Mouse (Mus musculus) embryonic facial prominence, embryonic 13.5 days (tissue): ENCODE results near the gene Mrpl51. TPM values are rescaled to one million over a fixed set of nuclear protein-coding genes. Genes with fewer than 3 reads are reported as not detected.
"Not testable (repeated sequence)": the region's sequence is repeated elsewhere in the genome, so short reads cannot be mapped to it uniquely, and the experiment has no call there.

Experiments
- ATAC-seq: fragments of 200-750 bp; cut with Nextera tagmentation; 2 replicates; pipeline ENCODE4 v1.8.0; 2017; ENCODE audit warnings: low read depth; ENCODE audit not compliant: insufficient number of reproducible peaks, insufficient read depth, low FRiP score, low TSS enrichment
- H3K27ac ChIP-seq: fragments of 300-500 bp; sonication (generic); 2 replicates; pipeline ENCODE4 v1.5.1; 2015; ENCODE audit warnings: moderate library complexity, mild to moderate bottlenecking, inconsistent platforms
- H3K27me3 ChIP-seq: fragments of 300-500 bp; sonication (generic); 2 replicates; pipeline ENCODE4 v1.6.1; 2015; ENCODE audit warnings: mild to moderate bottlenecking, inconsistent platforms
- H3K36me3 ChIP-seq: fragments of 300-500 bp; sonication (generic); 2 replicates; pipeline ENCODE4 v1.6.1; 2015; ENCODE audit warnings: mild to moderate bottlenecking, inconsistent platforms
- H3K4me1 ChIP-seq: fragments of 300-500 bp; sonication (generic); 2 replicates; pipeline ENCODE4 v1.6.1; 2015; ENCODE audit warnings: inconsistent platforms
- H3K4me2 ChIP-seq: fragments of 300-500 bp; sonication (generic); 2 replicates; pipeline ENCODE4 v1.6.1; 2015; ENCODE audit warnings: moderate library complexity, mild to moderate bottlenecking, inconsistent platforms
- H3K4me3 ChIP-seq: fragments of 300-500 bp; sonication (generic); 2 replicates; pipeline ENCODE4 v1.5.1; 2015; ENCODE audit warnings: mild to moderate bottlenecking, inconsistent platforms
- H3K9ac ChIP-seq: fragments of 300-500 bp; sonication (generic); 2 replicates; pipeline ENCODE4 v1.6.1; 2015; ENCODE audit warnings: mild to moderate bottlenecking, inconsistent platforms
- H3K9me3 ChIP-seq: fragments of 300-500 bp; sonication (generic); 2 replicates; pipeline ENCODE4 v1.6.1; 2016; ENCODE audit warnings: inconsistent platforms
- WGBS: fragments of 180-500 bp; shearing (Covaris S2); methylation state at CpG from one replicate; pipeline ENCODE4 v1.1.7; 2015; ENCODE audit warnings: mixed read lengths; 5-methylcytosine and 5-hydroxymethylcytosine counted together
- polyA plus RNA-seq: library from polyadenylated mRNA; unstranded; fragments of >200 nt; fragmentation: Nextera tagmentation; extraction: Ambion mirVana; gene quantifications from 2 replicates; pipeline ENCODE4 v1.2.1, GENCODE M21; 2015

Gene Mrpl51
- polyA plus RNA-seq, 1 experiment from 2014 or later, result 218 TPM

DNA sequence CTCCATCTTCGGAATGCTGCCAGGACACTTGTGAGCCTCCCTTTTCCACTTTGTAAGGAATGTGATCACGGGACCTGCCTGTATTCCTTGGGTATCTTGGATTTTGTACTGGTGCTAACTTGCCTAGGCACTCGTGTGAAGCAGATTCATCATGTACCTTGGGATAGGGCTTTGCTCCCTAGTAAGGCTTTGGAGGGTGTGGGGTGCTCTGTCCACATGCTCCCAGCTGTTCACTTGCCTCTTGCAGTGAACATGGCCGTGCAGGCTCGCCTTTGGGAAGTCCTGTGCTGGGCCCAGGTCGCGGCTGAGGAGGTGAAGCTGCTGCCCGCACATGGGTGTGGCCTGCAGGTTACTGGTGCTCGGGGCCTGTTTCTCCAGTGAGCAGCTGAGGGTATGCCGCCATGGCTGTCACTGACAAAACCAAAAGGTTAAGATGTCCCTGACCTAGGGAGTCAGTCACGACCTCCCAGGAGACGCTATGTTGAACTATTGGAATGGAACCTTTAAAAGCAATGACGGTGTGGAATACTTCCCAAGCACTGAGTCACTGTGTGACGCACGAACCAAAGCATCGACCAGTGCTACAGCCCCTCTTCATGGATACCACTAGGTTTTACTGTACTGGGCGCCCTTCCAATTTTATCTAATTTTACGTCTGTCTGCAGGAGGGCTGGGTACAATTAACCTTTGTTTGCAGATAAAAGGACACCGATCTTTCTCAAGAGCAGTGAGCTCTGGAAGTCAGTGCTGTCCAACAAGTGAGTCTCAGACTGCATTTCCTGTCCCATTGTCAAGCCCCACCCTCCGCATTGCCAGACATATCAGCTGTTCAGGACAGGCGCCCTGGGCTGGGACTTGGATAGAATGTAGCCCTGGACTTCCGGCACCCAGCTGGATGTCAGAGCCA, 30.5 kb upstream of the Mrpl51 start:
- H3K9ac ChIP-seq, result 0 out of 2 replicates have a peak overlapping the region, but pooled peaks have one; percentile 44

DNA sequence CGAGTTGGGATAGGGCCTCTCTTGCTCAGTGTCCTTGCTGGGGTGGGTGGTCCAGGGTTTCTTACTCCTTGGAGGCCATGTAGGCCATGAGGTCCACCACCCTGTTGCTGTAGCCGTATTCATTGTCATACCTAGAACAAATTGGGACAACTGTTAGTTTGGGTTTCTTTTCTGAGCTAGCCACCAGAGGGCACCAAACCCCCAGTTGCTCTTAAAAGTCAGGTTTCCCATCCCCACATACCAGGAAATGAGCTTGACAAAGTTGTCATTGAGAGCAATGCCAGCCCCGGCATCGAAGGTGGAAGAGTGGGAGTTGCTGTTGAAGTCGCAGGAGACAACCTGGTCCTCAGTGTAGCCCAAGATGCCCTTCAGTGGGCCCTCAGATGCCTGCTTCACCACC, 29.6 kb upstream of the Mrpl51 start:
- ATAC-seq, H3K4me2 ChIP-seq, H3K9me3 ChIP-seq, H3K27me3 ChIP-seq, H3K9ac ChIP-seq, H3K4me3 ChIP-seq, H3K27ac ChIP-seq: not testable (repeated sequence)
- peaks cover 59% of the 10 kb centered on the region for H3K36me3 ChIP-seq
- H3K4me1 ChIP-seq, result peaks cover 41% of the 10 kb centered on the region
- WGBS, result 7% methylated on average over 4 of the region's 5 CpGs

More for the DNA sequence above, 30.5 kb upstream of the Mrpl51 start:
- no peak overlapping the region for H3K4me2 ChIP-seq
- H3K36me3 ChIP-seq, result peaks cover 59% of the 10 kb centered on the region
- H3K9me3 ChIP-seq, result no peaks in the 10 kb centered on the region
- ATAC-seq, result no peak
- peak overlapping the region; percentile 69 for H3K27ac ChIP-seq
- peaks cover 33% of the 10 kb centered on the region for H3K4me1 ChIP-seq
- H3K27me3 ChIP-seq, result no peaks in the 10 kb centered on the region
- 16% methylated on average over 22 of the region's 22 CpGs for WGBS
- peak overlapping the region; percentile 3; the same call in 1 of the 2 replicates for H3K4me3 ChIP-seq

DNA sequence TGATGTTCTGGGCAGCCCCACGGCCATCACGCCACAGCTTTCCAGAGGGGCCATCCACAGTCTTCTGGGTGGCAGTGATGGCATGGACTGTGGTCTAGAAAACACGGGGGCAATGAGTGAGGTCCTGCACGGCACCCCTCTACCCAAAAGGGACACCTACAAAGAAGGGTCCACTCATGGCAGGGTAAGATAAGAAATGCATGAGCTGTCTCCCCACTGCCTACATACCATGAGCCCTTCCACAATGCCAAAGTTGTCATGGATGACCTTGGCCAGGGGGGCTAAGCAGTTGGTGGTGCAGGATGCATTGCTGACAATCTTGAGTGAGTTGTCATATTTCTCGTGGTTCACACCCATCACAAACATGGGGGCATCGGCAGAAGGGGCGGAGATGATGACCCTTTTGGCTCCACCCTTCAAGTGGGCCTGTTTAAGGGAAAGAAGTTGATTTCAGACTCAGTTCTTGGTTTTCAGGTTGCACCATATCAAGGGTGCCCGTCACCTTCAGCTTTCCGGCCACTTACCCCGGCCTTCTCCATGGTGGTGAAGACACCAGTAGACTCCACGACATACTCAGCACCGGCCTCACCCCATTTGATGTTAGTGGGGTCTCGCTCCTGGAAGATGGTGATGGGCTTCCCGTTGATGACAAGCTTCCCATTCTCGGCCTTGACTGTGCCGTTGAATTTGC, 28.8 kb upstream of the Mrpl51 start:
- not testable (repeated sequence) for ATAC-seq, H3K9ac ChIP-seq, H3K4me3 ChIP-seq, H3K9me3 ChIP-seq, H3K27ac ChIP-seq, H3K27me3 ChIP-seq
- 69% methylated on average over 13 of the region's 16 CpGs for WGBS
- H3K4me2 ChIP-seq, result 0 out of 2 replicates have a peak overlapping the region, but pooled peaks have one; percentile 5
- H3K36me3 ChIP-seq, result peaks cover 63% of the 10 kb centered on the region
- H3K4me1 ChIP-seq, result peaks cover 49% of the 10 kb centered on the region

DNA sequence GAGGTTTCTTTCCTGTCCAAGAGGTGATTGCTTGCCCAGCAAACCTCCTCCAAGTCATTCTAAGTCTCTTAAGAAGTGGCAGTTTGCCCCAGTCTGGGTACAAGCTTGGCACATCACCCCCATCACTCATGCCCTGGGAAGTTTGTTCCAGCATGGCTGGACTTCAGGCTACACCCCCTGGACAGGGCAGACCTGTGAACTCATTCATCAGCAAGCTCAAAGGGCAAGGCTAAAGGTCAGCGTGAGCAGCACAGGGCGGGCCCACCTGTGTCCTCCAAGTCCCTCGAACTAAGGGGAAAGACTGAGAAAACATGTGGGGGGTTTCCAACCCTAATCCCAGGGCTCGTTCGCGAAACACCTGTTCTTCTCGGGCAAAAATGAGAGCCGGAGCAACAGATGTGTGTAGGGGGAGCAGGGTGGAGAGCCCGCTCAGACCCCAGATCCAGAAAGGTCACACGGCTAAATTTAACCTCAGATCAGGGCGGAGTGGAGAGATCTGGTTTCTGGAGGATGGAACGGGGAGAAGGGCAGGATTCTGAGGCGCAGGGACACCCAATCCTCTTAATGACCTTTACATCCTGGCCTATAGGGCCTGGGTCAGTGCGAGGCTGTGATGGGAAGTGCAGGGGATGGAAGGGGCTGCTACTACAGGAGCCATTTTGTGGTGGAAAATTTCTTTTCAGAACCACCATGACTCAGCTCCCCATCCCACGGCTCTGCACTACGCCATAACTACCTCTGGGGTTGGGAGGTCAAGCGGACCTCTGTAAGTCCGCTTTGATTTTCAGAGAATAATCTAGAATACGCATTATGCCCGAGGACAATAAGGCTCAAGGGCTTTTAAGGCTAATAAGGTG, 27.6 kb upstream of the Mrpl51 start:
- 2% methylated on average over 20 of the region's 20 CpGs for WGBS
- ATAC-seq, result no peak
- peaks cover 53% of the 10 kb centered on the region for H3K4me1 ChIP-seq

DNA sequence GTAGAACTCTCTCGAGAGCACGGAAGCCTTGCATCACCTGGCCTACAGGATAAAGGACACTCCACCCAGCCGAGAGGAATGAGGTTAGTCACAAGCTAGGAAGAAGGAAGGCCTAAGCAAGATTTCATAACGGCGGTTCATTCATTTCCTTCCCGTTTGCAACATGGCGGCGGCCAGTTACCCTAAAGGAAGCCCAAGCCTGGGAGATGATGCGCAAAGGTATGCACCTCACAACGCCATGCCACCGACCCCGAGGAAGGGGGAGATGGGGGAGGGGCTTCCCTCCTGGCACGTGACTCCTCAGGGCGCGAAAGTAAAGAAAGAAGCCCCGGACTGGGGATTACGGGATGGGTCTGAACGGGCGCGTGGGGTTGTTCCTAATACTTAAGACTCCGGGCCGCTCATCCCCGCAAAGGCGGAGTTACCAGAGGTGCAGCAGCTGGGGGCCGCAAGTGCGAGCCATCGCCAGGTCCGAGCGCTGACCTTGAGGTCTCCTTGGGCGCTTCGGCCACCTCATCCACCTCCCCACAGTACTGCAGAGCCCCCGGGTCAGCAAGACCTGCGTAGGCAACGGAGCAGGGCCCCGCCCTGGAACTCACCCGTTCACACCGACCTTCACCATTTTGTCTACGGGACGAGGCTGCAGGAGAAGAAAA, 26.8 kb upstream of the Mrpl51 start:
- 0% methylated on average over 39 of the region's 39 CpGs for WGBS
- H3K4me2 ChIP-seq, result peak overlapping the region; percentile 96
- H3K27ac ChIP-seq, result peak overlapping the region; percentile 93
- H3K27me3 ChIP-seq, result no peaks in the 10 kb centered on the region
- peaks cover 66% of the 10 kb centered on the region for H3K36me3 ChIP-seq
- peaks cover 53% of the 10 kb centered on the region for H3K4me1 ChIP-seq
- H3K9me3 ChIP-seq, result no peaks in the 10 kb centered on the region
- H3K4me3 ChIP-seq, result peak overlapping the region; percentile 96
- ATAC-seq, result no peak; the same call in 1 of the 2 replicates
- H3K9ac ChIP-seq, result peak overlapping the region; percentile 97

More for the DNA sequence above, 27.6 kb upstream of the Mrpl51 start:
- Histone ChIP-seq H3K27me3 (no peaks in the 10 kb centered on the region), H3K9me3 (no peaks in the 10 kb centered on the region), H3K36me3 (peaks cover 66% of the 10 kb centered on the region), H3K27ac (peak overlapping the region; percentile 93), H3K4me2 (peak overlapping the region; percentile 96), H3K9ac (peak overlapping the region; percentile 97), H3K4me3 (peak overlapping the region; percentile 96)

DNA sequence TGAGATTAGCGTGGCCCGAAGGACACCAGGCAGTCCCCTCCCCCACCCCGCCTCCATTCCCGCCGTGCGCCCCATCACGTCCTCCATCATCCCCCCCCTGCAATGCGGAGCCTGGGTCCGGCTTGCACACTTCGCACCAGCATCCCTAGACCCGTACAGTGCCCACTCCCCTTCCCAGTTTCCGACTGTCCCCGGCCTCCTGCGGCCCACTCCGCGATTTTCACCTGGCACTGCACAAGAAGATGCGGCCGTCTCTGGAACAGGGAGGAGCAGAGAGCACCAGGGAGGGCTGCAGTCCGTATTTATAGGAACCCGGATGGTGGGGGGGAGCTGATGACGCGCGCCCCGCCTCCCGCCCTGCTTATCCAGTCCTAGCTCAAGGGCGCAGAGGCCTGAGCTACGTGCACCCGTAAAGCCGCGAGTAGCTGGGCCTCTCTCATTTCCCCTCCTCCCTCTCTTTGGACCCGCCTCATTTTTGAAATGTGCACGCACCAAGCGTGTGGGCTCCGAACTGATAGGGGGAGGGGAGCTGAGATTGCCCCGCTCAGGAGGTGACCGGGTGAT, 26.2 kb upstream of the Mrpl51 start:
- Histone ChIP-seq H3K9ac (peak overlapping the region; percentile 97), H3K4me3 (peak overlapping the region; percentile 96), H3K4me1 (peaks cover 53% of the 10 kb centered on the region), H3K36me3 (peaks cover 66% of the 10 kb centered on the region), H3K4me2 (peak overlapping the region; percentile 96), H3K27ac (peak overlapping the region; percentile 93), H3K9me3 (no peaks in the 10 kb centered on the region), H3K27me3 (no peaks in the 10 kb centered on the region)
- ATAC-seq, result peak; percentile 91
- WGBS, result under 1% methylated on average over 36 of the region's 36 CpGs

DNA sequence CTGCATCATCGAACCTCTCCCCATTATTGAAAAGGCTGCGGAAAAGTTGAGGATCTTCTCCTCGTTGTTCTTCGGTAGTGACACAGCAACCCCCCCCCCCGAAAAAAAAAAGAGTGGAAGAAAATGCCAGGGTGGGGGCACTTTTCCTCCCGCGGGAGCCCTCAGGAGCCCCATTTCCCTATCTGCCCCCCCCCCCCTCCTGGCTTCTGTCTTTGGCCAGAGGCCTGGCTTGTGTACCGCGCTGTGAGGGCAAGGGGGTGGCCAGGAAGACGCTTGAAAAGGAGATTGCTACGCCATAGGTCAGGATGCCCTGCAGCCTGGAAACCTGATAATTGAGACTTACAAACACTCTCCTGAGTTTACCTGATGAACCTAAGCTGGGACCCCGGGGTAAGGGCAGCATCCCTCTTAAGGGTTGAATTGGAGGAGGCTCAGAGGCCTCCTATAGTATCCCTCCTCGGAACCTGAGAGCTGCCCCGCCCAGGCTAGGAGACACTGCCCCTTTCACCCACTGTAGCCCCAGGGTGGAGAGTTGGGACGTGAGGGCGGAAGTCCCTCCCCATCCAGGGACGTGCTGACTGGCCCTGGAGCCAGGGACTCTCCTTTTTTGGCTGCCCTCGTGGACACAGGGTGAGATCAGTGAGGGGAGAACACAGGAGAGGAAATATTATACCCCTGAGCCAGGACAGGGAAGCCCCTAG, 25.4 kb upstream of the Mrpl51 start, which contains the start of gene Gapdh:
Gene Gapdh (minus strand): TSS at position 417 of the 701 bp plus-strand sequence.
- Histone ChIP-seq H3K9me3 (no peaks in the 10 kb centered on the region), H3K27ac (peak within 1 kb of the TSS; percentile 93), H3K36me3 (peaks cover 66% of the 10 kb centered on the region), H3K4me3 (peak within 1 kb of the TSS; percentile 96), H3K4me1 (peaks cover 47% of the 10 kb centered on the region), H3K27me3 (no peaks in the 10 kb centered on the region), H3K9ac (peak within 1 kb of the TSS; percentile 97), H3K4me2 (peak within 1 kb of the TSS; percentile 96)
- peak; percentile 16; the same call in 1 of the 2 replicates for ATAC-seq
- under 1% methylated on average over 18 of the region's 18 CpGs for WGBS

DNA sequence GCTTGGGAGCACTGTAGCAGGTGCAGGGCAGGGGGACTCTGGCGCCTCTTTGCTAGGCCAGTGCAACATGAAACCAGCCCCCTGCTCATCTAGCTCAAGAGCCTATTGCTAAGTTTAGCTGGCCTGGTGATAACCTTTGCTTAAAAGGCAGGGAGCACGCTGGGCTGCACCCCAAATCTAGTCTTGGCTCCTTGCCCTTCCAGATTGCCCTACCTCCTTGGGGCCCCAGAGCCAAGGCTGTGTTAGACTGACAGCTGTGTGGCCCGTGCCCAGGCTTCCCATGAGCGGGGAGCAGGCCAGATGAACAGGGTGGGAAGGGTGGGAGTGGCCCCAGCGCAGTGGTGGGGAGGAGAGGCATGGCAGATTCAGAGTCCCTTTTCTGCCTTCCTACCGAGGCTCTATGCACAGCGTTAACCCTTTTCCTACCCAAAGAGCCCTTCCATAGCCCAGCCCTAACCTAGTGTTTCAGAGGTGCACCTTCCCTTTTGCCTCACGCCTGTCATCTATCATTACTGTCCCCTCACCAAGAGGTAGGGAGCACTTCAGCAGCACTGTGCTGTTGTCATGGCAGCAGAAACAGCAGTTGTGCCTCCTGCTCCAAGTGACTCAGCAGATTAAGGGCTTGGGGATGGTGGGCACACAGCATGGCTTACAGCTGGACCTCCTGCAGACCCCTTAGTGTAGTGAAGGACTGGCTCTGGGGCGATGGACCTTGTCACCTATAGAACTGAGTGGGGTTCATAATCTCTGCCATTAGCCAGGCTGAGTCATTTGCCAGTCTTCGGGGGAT, 24.5 kb upstream of the Mrpl51 start:
- peaks cover 70% of the 10 kb centered on the region for H3K36me3 ChIP-seq
- H3K27ac ChIP-seq, result peak overlapping the region; percentile 93
- peaks cover 41% of the 10 kb centered on the region for H3K4me1 ChIP-seq
- peak overlapping the region; percentile 97 for H3K9ac ChIP-seq
- H3K9me3 ChIP-seq, result no peaks in the 10 kb centered on the region
- 20% methylated on average over 10 of the region's 10 CpGs for WGBS
- H3K4me2 ChIP-seq, result peak overlapping the region; percentile 96
- H3K4me3 ChIP-seq, result peak overlapping the region; percentile 96
- no peak for ATAC-seq
- no peaks in the 10 kb centered on the region for H3K27me3 ChIP-seq

DNA sequence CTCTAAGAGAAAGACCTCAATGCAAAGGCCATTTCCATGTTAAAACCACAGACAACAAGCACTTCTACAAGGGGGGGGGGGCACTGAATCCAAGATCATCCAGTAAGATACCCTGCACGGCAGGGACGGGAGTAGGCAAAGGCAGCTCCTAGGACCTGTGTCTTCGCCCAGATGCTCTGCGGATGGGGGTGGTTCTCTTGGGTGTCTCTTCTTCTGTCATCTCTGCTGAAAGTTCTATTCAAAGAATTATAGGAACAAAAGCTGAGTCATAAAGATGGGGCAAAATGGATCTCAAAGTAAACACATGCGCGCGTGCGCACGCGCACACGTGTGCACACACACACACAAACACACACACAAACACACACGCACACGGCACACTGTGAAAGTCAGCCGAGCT, 23.5 kb upstream of the Mrpl51 start:
- Histone ChIP-seq H3K27me3 (no peaks in the 10 kb centered on the region), H3K4me3 (no peak overlapping the region), H3K9ac (peak overlapping the region; percentile 97; the same call in 1 of the 2 replicates), H3K4me1 (peaks cover 36% of the 10 kb centered on the region), H3K4me2 (no peak overlapping the region), H3K36me3 (peaks cover 73% of the 10 kb centered on the region), H3K9me3 (no peaks in the 10 kb centered on the region), H3K27ac (peak overlapping the region; percentile 93; the same call in 1 of the 2 replicates)
- ATAC-seq, result no peak
- WGBS, result 92% methylated on average over 14 of the region's 14 CpGs
